Mouse (Mus musculus) layer of hippocampus, adult 9-10 months (tissue): ENCODE measurements around the gene Zfp667.

Experiments
- DNase-seq: peaks from one replicate; pipeline ENCODE4 v3.0.0; 2022; ENCODE audit warnings: low spot score

The Zfp667 gene

DNA sequence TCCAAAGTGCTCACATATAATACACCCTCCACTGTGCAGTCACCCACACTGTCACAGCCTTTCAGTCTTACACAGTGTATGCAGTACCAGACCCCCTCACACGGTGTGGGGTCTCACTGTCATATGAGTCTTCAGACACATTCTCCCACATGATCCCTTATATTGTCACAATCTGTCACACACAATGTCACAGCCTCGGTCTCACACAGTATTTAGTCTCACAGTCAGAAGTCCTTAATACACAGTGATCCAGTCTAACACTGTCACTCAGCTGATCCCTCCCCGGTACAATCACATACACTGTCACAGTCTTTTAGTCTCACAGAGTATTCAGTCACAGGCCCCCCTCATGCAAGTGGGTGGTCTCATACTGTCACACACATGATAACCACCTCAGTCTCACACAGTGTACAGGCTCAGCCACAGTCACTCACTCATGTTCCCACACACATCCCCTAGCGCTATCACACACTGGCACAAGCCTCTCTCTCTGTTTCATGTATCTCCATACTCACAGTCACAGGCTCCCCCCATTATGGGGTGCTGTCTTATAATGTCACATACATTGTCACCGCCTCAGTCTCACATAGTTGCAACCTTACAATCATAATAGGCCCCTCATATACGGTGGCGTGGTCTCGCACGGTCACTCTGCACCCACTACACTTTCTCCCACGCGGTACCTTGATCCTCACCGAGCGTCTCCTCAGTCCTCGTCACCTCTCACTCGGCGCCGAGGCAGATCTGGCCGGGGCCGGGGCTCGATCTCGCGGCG, 44.3 kb downstream of the Zfp667 start:
- DNase-seq: no peak

- peak; percentile 57 for DNase-seq
These were observed 45.0 kb downstream of the Zfp667 start, which contains the start of gene Zfp583 for GRCm38 (mm10) chr7:6331233-6331956. TSS of gene Zfp583 (minus strand) at chr7:6331285.

DNA sequence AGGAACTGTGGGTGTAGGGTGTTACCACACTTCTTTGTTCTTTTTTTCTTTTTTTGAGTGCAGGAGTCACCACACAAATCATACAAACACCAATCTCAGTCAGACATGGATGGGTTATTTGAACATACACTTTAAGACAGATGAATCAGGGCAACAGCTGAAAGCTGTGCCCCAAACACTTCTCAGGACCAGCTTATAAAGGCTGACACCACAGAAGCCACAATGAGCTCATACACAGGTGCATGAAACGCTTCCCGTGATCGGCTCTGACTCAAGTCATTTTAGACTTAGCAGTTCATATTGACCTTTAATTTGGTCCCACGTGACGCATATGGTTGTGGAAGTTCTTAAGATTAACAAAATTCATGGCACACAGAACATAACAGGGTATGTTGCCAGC, 53.5 kb downstream of the Zfp667 start:
- DNase-seq: no peak

GRCm38 (mm10) chr7:6343501-6344071, 57.2 kb downstream of the Zfp667 start, which contains the start of gene Gm3854:
TSS of gene Gm3854 (plus strand) at chr7:6343759.
- DNase-seq: peak; percentile 47

GRCm38 (mm10) chr7:6344124-6344523, 57.7 kb downstream of the Zfp667 start:
- no peak for DNase-seq
